Mouse (Mus musculus) right cerebral cortex, postnatal 14 days (tissue): ENCODE measurements around the gene Prss36.

Source experiments
- DNase-seq: peaks from one replicate; pipeline ENCODE4 v3.0.0; 2022

Gene Prss36

GRCm38 (mm10) chr7:127934075-127934474 is 12.4 kb downstream of the Prss36 start:
- no peak for DNase-seq

DNA sequence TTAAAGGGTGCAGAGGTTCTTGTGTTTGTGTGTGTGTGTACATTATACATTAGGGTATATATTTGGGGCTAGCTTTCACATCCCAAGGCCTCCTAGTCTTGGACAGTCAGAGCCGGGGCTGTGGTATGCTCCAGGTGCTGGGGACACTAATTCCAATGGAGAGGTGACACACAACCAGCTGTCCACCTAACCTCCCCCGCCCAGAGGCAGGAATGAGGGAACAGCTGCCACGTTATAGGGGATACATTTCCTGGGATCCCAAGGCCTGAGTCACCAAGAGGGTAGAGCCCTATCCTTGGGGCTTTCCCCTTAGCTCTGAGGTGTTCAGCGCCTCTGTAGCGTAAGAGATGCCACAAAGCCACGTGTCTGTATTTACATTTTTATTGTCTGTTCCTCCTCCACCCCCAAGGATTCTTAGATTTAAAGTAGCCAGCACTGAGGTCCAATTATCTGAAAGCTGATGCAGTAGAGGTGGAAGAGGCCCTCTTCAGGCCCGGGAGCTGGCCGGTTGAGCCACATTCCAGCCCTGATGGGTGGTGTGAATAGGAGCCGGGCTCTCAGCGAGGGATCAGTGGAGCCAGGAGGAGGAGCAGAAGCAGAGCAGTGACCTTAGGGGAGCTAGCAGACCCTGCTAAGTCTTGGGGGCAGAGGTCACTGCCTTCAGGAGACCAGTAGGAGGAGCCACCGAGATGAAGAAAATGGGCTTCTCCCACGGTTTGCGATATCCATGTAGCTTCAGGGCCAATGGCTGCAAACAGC is 14.1 kb downstream of the Prss36 start:
- no peak for DNase-seq

DNA sequence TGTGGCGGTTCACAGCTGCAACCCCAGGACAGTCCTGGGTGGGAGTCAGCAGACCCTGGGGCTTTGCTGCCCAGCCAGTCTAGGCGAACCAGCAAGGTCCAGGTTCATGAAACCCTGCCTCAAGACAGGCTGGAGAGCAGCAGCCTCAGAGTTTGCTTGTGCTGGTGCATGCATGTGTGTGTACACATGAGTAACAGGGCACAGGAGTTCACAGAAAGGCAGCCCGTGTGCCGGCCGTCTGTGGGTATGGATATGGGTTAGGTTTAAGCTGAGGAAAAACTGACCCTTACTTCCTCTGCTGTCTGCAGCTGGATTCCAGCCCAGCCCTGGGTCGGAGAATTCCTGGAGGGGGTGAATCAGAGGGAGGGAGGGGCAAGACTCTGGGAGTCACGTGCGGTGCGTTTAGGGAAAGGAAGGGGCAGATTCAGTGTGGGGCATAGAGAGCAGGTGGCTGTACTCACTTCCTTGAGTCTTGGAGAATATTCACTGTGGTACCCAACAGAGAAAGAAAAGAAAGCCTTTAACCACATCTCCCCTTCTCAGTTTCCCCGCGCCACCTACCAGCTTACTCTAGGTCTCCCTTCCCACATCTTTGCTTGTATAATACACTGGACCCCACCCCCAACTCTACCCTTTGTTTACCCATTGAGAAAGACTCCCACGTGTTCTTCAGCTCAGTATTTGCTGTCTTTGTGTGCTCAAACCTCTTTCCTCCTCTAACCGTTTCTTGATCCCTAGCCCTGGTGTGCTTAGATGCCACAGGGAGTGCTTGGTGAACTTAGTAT is 15.0 kb downstream of the Prss36 start:
- no peak for DNase-seq

DNA sequence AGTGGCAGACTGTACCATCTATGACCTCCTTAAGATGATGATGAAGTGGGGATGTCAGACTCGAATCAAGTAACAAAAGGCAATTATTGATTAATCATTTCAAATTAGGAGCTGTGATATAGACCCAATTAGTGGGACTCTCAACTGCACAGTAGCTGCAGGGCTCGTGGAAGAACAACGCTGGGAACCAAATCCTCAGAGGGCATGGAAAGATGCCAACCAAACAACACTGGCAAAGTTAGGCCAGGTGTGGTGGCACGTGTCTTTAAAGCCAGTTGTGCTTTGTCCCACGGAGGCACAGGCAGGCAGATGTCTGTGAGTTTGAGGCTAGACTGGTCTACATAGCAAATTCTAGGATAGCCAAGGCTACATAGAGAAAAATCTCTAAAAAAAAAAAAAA is 15.9 kb downstream of the Prss36 start:
- no peak for DNase-seq

DNA sequence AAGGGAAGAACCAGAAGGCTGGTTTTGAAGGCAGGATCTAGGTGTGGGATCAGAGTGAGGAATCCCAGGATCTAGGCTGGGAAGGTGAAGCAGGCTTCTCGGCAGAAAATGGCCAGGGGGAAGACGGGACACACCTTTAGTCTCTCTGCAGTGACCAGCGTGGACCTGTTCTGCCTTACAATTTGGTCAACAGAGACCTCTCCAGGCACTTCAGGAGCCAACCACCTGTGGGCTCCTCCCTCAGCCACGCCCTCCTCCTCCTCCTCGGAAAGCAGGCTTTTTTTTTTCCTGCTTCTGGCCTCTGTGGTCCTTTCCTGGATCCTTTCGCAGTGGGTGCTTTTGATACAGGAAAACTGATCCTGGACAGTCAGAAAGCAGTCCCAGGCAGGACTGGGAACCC is 16.6 kb downstream of the Prss36 start, which contains the start of gene Prss8:
Gene Prss8 (minus strand): TSS at position 182 of the 400 bp plus-strand sequence.
- DNase-seq, result no peak

- DNase-seq, result no peak
Measured at GRCm38 (mm10) chr7:127928596-127928995, 17.9 kb downstream of the Prss36 start.

DNA sequence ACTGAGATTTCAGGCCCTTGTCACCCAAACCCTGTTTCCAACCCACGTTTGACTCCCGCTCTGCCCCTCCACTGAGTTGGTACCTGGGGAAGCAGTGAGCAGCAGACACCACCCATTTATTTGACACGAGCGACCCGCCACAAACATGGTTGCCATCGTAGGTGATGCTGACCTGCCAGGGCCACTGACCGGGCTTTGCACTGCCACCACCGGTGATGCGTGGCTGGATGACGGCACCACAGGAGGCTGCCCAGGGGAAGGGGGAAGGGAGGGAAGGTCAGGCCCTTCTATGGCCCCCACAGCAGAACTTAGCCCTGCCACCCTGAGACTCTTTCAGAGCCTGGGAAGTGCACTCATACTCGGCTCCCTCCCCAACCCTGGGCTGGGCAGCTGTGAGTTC is 18.8 kb downstream of the Prss36 start:
- DNase-seq, result no peak

DNA sequence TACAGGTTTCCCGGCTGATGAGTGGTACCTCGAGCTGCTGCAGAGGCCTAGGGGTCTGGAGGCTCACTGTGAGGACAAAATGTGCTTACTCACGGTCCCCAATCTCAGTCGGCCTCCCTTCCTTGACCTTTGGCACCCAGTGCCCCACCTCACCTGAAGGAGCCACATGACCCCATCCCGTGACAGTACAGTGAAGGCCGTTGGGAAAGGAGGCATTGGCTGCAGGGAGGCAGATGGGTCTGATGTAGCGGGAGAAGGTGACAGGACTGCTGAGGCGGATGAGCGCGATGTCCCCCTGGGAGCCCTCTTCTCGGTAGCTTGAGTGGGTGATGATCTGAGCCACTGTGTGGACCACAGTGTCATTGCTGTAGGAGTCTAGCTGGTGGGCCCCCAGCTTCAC is 19.7 kb downstream of the Prss36 start:
- DNase-seq, result no peak

DNA sequence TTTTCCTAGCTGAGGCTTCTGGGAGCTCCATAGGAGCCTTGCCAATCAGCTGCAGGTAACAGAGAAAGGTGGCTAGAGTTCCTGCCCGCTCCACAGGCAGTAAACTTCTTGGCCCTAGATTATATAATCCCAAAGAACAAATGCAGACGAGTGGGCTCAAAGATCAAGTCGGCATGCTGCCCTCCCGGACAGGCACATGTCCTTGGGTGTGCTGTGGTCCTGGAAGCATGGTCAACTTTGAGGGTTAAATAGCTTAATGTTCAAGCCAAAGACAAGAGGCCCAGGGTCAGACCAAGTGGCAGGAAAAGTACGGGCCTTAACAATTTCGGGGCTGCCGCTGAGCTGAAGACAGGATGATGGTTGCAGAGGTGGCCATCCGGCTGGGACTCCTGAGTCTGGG is 20.5 kb downstream of the Prss36 start:
- DNase-seq, result no peak

DNA sequence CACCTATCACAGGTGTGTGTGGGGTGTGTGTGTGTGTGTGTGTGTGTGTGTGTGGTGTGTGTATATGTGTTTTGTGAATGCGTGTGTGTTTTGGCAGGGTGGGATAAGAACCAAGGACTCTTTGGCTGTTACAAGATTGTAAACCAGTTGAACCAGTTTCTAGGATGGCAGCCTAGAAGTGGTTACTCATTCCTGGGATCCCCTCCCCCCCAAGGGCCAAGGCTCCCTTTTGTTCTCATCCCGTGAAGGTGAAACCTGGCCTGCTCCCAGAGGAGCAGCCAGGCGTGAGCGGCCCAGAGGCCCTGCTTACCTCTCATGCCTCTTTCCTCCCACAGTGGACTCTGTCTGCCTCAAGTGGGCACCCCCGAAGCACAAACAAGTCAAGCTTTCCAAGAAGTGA is 21.3 kb downstream of the Prss36 start:
- DNase-seq, result no peak

GRCm38 (mm10) chr7:127923714-127924113 is 22.8 kb downstream of the Prss36 start:
- DNase-seq, result no peak

GRCm38 (mm10) chr7:127922451-127923275 is 23.9 kb downstream of the Prss36 start:
- DNase-seq, result no peak

DNA sequence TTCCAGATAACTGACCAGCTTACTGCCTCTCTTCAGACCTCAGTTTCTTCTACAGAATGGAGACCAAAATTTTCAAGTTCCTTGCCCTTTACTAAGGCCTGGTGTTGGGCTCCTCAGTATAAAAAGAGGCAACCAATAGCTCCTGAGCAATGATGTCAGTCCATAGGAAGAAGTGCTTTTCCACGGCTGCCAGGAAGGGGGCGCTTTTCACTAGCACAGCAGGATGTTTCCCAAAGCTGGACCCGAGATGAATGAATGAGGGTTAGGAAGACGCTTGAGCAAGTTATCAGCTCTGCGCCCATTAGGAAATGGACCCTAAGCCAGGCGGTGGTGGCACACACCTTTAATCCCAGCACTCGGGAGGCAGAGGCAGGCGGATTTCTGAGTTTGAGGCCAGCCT is 25.0 kb downstream of the Prss36 start:
- peak; percentile 32 for DNase-seq

DNA sequence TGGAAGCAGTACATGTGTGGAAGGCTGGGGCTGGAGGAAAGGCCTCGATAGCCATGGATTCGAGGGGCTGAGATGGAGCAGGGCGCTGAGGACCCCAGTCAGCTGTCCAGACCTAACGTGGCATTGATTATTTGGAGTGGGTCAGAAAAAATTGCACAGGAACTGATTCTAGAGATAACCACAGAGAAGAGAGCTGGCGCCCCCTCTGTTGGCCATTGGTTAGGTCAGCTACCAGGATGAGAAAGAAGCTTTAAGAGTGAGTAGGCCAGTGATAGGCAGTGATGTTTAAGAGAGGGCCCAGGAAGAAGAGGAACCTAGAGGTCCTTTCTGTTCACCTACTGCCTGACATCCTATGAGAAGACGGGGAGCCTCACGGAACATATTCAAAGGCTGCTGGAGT is 27.2 kb downstream of the Prss36 start:
- DNase-seq, result no peak

DNA sequence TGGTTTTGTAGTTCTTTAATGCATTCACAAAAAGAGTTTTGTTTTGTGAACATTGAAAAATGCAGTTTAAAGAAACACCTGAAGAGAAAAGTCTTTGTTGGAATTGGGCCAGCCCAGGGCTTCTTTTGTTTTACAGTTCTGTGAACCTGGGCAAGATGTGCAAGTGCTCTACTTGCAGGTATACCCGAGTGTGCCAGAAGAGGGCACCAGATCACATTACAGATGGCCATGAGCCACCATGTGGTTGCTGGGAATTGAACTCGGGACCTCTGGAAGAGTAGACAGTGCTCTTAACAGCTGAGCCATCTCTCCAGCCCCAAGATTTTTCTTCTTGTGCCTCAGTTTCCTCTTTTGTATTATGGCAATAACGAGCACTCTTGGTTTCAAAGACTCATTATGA is 28.3 kb downstream of the Prss36 start:
- peak; percentile 52 for DNase-seq

- DNase-seq, result no peak
Measured at GRCm38 (mm10) chr7:127915293-127915692, 31.2 kb downstream of the Prss36 start.

DNA sequence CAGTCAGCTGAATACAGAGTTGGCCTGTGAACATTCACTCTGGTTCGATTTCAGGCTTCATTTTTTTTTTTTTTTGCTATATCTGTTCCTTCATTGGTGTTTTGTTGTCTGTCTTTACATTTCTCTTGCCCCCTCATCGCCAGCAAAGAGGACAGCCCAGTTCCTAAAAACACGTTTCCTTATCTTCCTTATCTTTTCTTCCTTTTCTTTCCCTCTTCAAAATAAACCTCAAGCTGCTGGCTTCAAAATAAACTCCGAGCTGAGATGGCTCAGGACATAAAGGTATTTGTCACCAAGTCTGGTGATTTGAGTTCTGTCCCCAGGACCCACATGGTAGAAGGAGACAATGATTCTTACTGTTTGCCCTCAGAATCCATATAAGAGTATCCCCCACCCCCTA is 33.6 kb downstream of the Prss36 start:
- no peak for DNase-seq

GRCm38 (mm10) chr7:127912190-127912871 is 34.2 kb downstream of the Prss36 start, which contains the start of gene Kat8:
TSS of gene Kat8 (plus strand) at chr7:127912516.
- peak; percentile 84 for DNase-seq

DNA sequence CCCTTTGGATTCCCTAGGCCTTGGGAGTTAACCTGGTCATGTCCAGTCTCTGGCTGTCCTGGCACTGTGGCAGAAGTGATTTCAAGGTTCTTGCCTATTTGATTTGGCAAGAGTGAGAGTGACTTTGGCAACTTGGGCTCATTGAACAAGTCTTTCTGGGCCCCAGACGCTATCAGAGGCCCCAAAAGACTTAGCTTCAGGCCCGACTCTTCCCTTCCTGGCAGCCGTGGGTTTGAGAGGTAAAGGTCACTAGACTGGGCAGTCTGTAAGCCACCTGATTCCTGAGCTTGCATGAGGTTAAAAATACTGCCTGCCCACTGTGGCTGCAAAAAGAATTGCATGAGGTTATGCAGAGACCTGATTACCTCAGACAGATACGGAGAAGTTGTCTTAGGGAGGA is 37.9 kb downstream of the Prss36 start:
- DNase-seq, result no peak

DNA sequence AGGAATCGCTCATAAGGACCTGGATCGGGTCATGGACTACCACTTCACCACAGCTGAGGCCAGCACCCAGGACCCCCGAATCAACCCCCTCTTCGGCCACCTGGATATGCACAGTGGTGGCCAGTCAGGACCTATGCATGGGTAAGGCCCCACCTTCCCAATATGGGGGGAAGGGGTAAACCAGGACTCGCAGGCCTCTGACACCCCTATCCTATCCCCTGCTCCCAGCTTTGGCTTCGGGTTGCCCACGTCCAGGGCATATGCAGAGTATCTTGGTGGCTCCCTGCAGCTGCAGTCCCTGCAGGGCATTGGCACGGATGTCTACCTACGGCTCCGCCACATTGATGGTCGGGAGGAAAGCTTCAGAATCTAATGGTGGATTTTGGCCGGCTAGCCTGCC is 38.6 kb downstream of the Prss36 start:
- no peak for DNase-seq

GRCm38 (mm10) chr7:127903971-127904796 is 42.3 kb downstream of the Prss36 start, which contains the start of gene Bckdk:
TSS of gene Bckdk (plus strand) at chr7:127904082.
- DNase-seq, result peak; percentile 83

- DNase-seq, result no peak
Measured at GRCm38 (mm10) chr7:127901772-127902171, 44.8 kb downstream of the Prss36 start.
